Mouse (Mus musculus): Measurements from ENCODE around the gene Ell.
A peak's percentile ranks its signal among the peaks of the same experiment; 100 is the strongest.

The Ell gene

GRCm38 (mm10) chr8:70617985-70618384 lies 78.7 kb downstream of the Ell start:
- DNase-seq = peak in 1 of 2 experiments; percentile 23

- DNase-seq = peak; percentile 80 to 84
Measured at GRCm38 (mm10) chr8:70618888-70619334, 79.7 kb downstream of the Ell start.

- DNase-seq = no peak
Measured at GRCm38 (mm10) chr8:70622220-70622619, 83.0 kb downstream of the Ell start.

- DNase-seq = peak; percentile 60 to 74
Measured at GRCm38 (mm10) chr8:70625104-70625503, 85.8 kb downstream of the Ell start.

GRCm38 (mm10) chr8:70627041-70627440 lies 87.8 kb downstream of the Ell start:
- no peak for DNase-seq

GRCm38 (mm10) chr8:70628986-70629490 lies 89.8 kb downstream of the Ell start:
- no peak for DNase-seq

- DNase-seq = peak; percentile 92
Measured at GRCm38 (mm10) chr8:70629574-70630531, 90.6 kb downstream of the Ell start.

GRCm38 (mm10) chr8:70630532-70631381 lies 91.5 kb downstream of the Ell start:
- DNase-seq = peak; percentile 80 to 85

GRCm38 (mm10) chr8:70631436-70631835 lies 92.2 kb downstream of the Ell start:
- DNase-seq = peak; percentile 69 to 77

- DNase-seq = no peak
Measured at GRCm38 (mm10) chr8:70632346-70632892, 93.2 kb downstream of the Ell start, which contains the start of gene Gdf15. TSS of gene Gdf15 (minus strand) at chr8:70632456.

- peak; percentile 88 to 89 for DNase-seq
Measured at GRCm38 (mm10) chr8:70634066-70634465, 94.8 kb downstream of the Ell start.

GRCm38 (mm10) chr8:70635527-70635926 lies 96.3 kb downstream of the Ell start:
- no peak for DNase-seq

- no peak for DNase-seq
Measured at GRCm38 (mm10) chr8:70636838-70637237, 97.6 kb downstream of the Ell start.

- no peak for DNase-seq
Measured at GRCm38 (mm10) chr8:70638752-70639151, 99.5 kb downstream of the Ell start.

All from lung, postnatal 4 days (tissue).